Mouse (Mus musculus) cortical plate, adult 2 months (tissue): ENCODE results near the gene Gcm2.

ENCODE experiments used
- CTCF ChIP-seq: fragments of 200-500 bp; IDR thresholded peaks from 2 replicates; pipeline ENCODE4 v1.5.1; 2011; ENCODE audit warnings: mild to moderate bottlenecking, control low read depth, low read length; ENCODE audit not compliant: insufficient read depth; ENCODE audit errors: extremely low read depth
- POLR2A ChIP-seq: fragments of 200-500 bp; IDR thresholded peaks from 2 replicates; pipeline ENCODE4 v1.6.1; 2011; ENCODE audit warnings: mild to moderate bottlenecking, low read length, control low read depth; ENCODE audit not compliant: insufficient read depth; ENCODE audit errors: extremely low read depth

- TF ChIP-seq POLR2A (no peak), CTCF (no peak)
Measured at GRCm38 (mm10) chr13:41080700-41081099, 30.1 kb downstream of the Gcm2 start.
